Mouse (Mus musculus) E14TG2a.4 (cell line): ENCODE data around the gene Prtg.

ENCODE experiments used
- CTCF ChIP-seq: conservative IDR thresholded peaks from 2 replicates; pipeline ENCODE4 v1.5.1; 2014; ENCODE audit warnings: low read length
- POU5F1 ChIP-seq: IDR thresholded peaks from 2 replicates; pipeline ENCODE4 v1.6.1; 2014; ENCODE audit warnings: low read length, borderline replicate concordance

- TF ChIP-seq CTCF (no peak), POU5F1 (no peak)
These were observed 95.4 kb downstream of the Prtg start for GRCm38 (mm10) chr9:72902057-72902456.
